Mouse (Mus musculus): ENCODE measurements around the gene Dock2.

DNA sequence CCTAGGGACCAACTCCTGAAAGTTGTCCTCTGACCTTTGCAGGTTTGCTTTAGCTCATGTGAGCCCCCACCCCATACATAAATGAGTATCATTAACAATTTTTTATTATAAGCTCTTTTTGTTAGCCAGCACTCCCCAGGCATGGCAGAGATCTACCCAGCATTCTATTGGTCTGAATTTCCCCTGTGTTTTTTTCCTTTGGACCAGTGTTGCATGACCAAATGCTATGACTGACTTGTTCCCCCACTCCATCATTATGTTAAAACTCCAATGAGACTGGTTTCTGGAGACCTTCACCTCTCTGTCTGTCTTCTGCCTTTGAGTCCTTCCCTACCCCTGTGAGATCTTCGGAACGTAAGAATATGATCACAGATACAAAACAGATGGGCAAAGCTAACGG, 588.5 kb downstream of the Dock2 start:
- no peak for TF ChIP-seq GATA1 (IDR thresholded peaks at IDR 0.05; ENCODE audit: low read length)
- no peak for TF ChIP-seq TAL1 (IDR thresholded peaks at IDR 0.05; ENCODE audit: low read length)
